Comparison of ENCODE assay signal across 9 mouse cellular contexts in the genomic region with DNA sequence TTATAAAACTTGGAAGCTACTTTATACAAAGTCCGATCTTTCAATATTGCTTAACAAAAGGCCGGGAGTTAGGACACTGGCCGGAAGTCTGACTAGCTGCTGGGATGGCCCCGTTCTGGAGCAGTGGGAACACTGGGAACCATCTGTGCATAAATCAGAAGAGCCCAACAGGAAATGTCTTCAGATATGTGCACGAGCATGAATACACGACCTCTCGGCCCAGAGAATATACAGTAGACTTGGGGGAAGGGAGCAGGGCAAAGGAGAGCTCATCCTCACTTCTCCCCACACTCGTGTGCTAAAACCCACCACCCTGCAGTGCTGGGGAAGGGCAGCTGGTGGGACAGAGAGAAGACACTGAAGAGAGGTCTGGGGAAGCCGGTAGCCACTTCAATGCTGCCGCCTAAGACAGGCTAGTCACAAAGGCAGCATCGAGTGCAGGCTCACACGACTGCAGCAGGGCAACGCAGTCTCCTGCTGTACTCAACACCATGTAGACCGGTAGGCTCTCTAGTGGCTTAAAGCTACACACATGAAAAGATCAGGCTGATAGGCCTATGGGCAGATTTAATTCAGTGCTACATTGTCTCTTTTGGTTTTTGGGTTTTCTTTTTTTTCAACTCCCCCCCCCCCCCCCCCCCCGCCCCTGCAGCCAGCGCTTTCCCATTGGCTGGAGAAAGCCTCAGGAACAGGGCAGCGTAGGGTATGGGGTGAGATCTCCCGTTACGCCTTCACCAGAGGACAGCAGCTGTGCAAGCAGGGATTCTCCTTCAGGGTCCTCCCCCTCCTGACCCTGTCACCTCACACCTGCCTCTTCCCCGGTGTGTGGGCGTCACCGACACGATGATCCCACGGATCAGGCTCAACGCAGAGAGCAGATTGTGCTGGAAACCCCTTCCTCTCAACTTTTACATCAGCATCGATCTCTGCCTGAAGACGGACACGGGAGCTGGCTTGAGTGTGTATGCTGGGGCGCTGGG. TPM values are rescaled to one million over a fixed set of nuclear protein-coding genes. Genes with fewer than 3 reads are reported as not detected.
A peak's percentile ranks its signal among the peaks of the same experiment; 100 is the strongest.
DNase-seq lines count a peak whose midpoint lies in the region; ATAC-seq and TF ChIP-seq lines count a peak whose summit lies in the region.
"Had no signal": no experiment of that assay in that cellular context is flagged by ENCODE, and none has a peak within 500 bp of the region (broad histone marks: within the 10 kb centered on the region; RNA-seq: fewer than 3 reads in every experiment).

No protein-coding gene starts in this region.

- peak; percentile 79 for DNase-seq in kidney, postnatal 0 days (ENCODE audit: low spot score)
- DNase-seq in mesoderm, embryonic 11.5 days (ENCODE audit: low read depth, low spot score): peak; percentile 43
- no peak for DNase-seq in urinary bladder, postnatal 4 days (ENCODE audit: low spot score in 2 of 2)
- no peak for DNase-seq in layer of hippocampus, adult 9-10 months (ENCODE audit: low spot score)
- no peak for DNase-seq in frontal cortex, postnatal 10 days (ENCODE audit: low spot score in 2 of 2)

- H3K4me2 ChIP-seq in forebrain, embryonic 12.5 days: peak overlapping the region; percentile 40
- no peak overlapping the region for H3K4me2 ChIP-seq in forebrain, embryonic 16.5 days (ENCODE audit: low read length)
- peak overlapping the region; percentile 58 for H3K4me2 ChIP-seq in heart, embryonic 13.5 days
- H3K4me2 ChIP-seq in kidney, postnatal 0 days (ENCODE audit: low read length): peak overlapping the region; percentile 39

- 0 out of 2 replicates have a peak overlapping the region, but pooled peaks have one; percentile 19 for H3K27ac ChIP-seq in forebrain, embryonic 12.5 days
- H3K27ac ChIP-seq in forebrain, embryonic 16.5 days (ENCODE audit: low read length): no peak overlapping the region
- H3K27ac ChIP-seq in heart, embryonic 13.5 days (replicated peaks): no peak overlapping the region; the same call in 1 of the 2 replicates
- H3K27ac ChIP-seq in kidney, postnatal 0 days: peak overlapping the region; percentile 80

- H3K36me3 ChIP-seq in forebrain, embryonic 12.5 days (replicated peaks): peaks cover 34% of the 10 kb centered on the region
- H3K36me3 ChIP-seq in forebrain, embryonic 16.5 days (ENCODE audit: control insufficient read depth, insufficient read depth): peaks cover 18% of the 10 kb centered on the region
- peaks cover 39% of the 10 kb centered on the region for H3K36me3 ChIP-seq in heart, embryonic 13.5 days
- H3K36me3 ChIP-seq in kidney, postnatal 0 days (ENCODE audit: insufficient read depth, low read length): peaks cover 30% of the 10 kb centered on the region

- no peaks in the 10 kb centered on the region for H3K9me3 ChIP-seq in forebrain, embryonic 12.5 days
- no peaks in the 10 kb centered on the region for H3K9me3 ChIP-seq in forebrain, embryonic 16.5 days (ENCODE audit: control insufficient read depth, low read length)
- H3K9me3 ChIP-seq in heart, embryonic 13.5 days: no peaks in the 10 kb centered on the region
- H3K9me3 ChIP-seq in kidney, postnatal 0 days (replicated peaks; ENCODE audit: low read length): no peaks in the 10 kb centered on the region

- 37% methylated on average over 28 of the region's 29 CpGs for WGBS in forebrain, embryonic 12.5 days
- 40% methylated on average over 26 of the region's 29 CpGs for WGBS in forebrain, embryonic 16.5 days
- WGBS in heart, embryonic 13.5 days: 20% methylated on average over 28 of the region's 29 CpGs
- WGBS in kidney, postnatal 0 days: 14% methylated on average over 29 of the region's 29 CpGs

- no peak for TF ChIP-seq CTCF in kidney, postnatal 0 days (IDR thresholded peaks at IDR 0.05; ENCODE audit: low read depth)

- peak overlapping the region; percentile 11; the same call in 1 of the 2 replicates for H3K4me3 ChIP-seq in forebrain, embryonic 12.5 days (replicated peaks)
- H3K4me3 ChIP-seq in forebrain, embryonic 16.5 days (replicated peaks; ENCODE audit: low read length): no peak overlapping the region
- H3K4me3 ChIP-seq in heart, embryonic 13.5 days: peak overlapping the region; percentile 18
- no peak overlapping the region for H3K4me3 ChIP-seq in kidney, postnatal 0 days (replicated peaks; ENCODE audit: low read depth, low read length)

- peak overlapping the region; percentile 36; the same call in 1 of the 2 replicates for H3K9ac ChIP-seq in forebrain, embryonic 12.5 days
- no peak overlapping the region for H3K9ac ChIP-seq in forebrain, embryonic 16.5 days (replicated peaks; ENCODE audit: low read depth, low read length)
- H3K9ac ChIP-seq in heart, embryonic 13.5 days: peak overlapping the region; percentile 63
- H3K9ac ChIP-seq in kidney, postnatal 0 days (ENCODE audit: low read depth, low read length): peak overlapping the region; percentile 31; the same call in 1 of the 2 replicates

- peaks cover 14% of the 10 kb centered on the region for H3K4me1 ChIP-seq in forebrain, embryonic 12.5 days
- peaks cover 2% of the 10 kb centered on the region; the same call in 1 of the 2 replicates for H3K4me1 ChIP-seq in forebrain, embryonic 16.5 days (replicated peaks; ENCODE audit: control insufficient read depth, insufficient read depth, low read length)
- H3K4me1 ChIP-seq in heart, embryonic 13.5 days: peaks cover 18% of the 10 kb centered on the region
- peaks cover 19% of the 10 kb centered on the region; the same call in 1 of the 2 replicates for H3K4me1 ChIP-seq in kidney, postnatal 0 days (replicated peaks; ENCODE audit: insufficient read depth, low read length)

- peaks cover 3% of the 10 kb centered on the region; the same call in 1 of the 2 replicates for H3K27me3 ChIP-seq in forebrain, embryonic 12.5 days
- H3K27me3 ChIP-seq in forebrain, embryonic 16.5 days (replicated peaks; ENCODE audit: control insufficient read depth, insufficient read depth, low read length): no peaks in the 10 kb centered on the region
- no peaks in the 10 kb centered on the region for H3K27me3 ChIP-seq in heart, embryonic 13.5 days (replicated peaks)
- H3K27me3 ChIP-seq in kidney, postnatal 0 days (ENCODE audit: insufficient read depth, low read length): no peaks in the 10 kb centered on the region
- H3K27me3 ChIP-seq: CH12.LX had no signal

- ATAC-seq in forebrain, embryonic 12.5 days (ENCODE audit: low FRiP score): peak; percentile 54; the same call in 1 of the 2 replicates
- ATAC-seq in forebrain, embryonic 16.5 days: no peak
- no peak for ATAC-seq in heart, embryonic 13.5 days (ENCODE audit: extremely low read depth, insufficient number of reproducible peaks, low FRiP score, low TSS enrichment)
- ATAC-seq in kidney, postnatal 0 days (replicated peaks; ENCODE audit: low FRiP score, low read depth): peak; percentile 66

RNA-seq across cellular contexts. Expression of a gene that starts 52.1 kb away (rescaled TPM):
- polyA plus RNA-seq in forebrain, embryonic 12.5 days (2016; fragmentation: Nextera tagmentation; extraction: Ambion mirVana): 39.6 and 43.7 TPM in 2 replicates
- polyA plus RNA-seq in forebrain, embryonic 16.5 days (2015; fragmentation: Nextera tagmentation; extraction: Ambion mirVana): 13.5 and 14.8 TPM in 2 replicates
- 16.4 and 17.1 TPM in 2 replicates for polyA plus RNA-seq in heart, embryonic 13.5 days (2015; fragmentation: Nextera tagmentation; extraction: Ambion mirVana)
- polyA plus RNA-seq in kidney, postnatal 0 days (2015; fragmentation: Nextera tagmentation; extraction: Ambion mirVana): 6.7 and 8.5 TPM in 2 replicates

Comparison
In these comparisons a context has a peak if more than half of its experiments do, and no peak if none do; other contexts are left out.
1. ATAC-seq: peak in forebrain, embryonic 12.5 days (single experiment) and kidney, postnatal 0 days (single experiment); none in forebrain, embryonic 16.5 days (single experiment) and heart, embryonic 13.5 days (single experiment).
2. H3K27ac ChIP-seq: peak in forebrain, embryonic 12.5 days (single experiment) and kidney, postnatal 0 days (single experiment); none in forebrain, embryonic 16.5 days (single experiment) and heart, embryonic 13.5 days (single experiment).
3. H3K4me3 ChIP-seq: peak in forebrain, embryonic 12.5 days (single experiment) and heart, embryonic 13.5 days (single experiment); none in forebrain, embryonic 16.5 days (single experiment) and kidney, postnatal 0 days (single experiment).
4. DNase-seq: peak in kidney, postnatal 0 days (single experiment) and mesoderm, embryonic 11.5 days (single experiment); none in urinary bladder, postnatal 4 days (0 of 2), layer of hippocampus, adult 9-10 months (single experiment) and frontal cortex, postnatal 10 days (0 of 2).